Comparison of ENCODE assay signal across 22 mouse cellular contexts in genomic region chr6:119584061-119584460, GRCm38 (mm10). TPM values are rescaled to one million over a fixed set of nuclear protein-coding genes. Genes with fewer than 3 reads are reported as not detected.
DNase-seq lines count a peak whose midpoint lies in the region; ATAC-seq and TF ChIP-seq lines count a peak whose summit lies in the region.
"Had no signal": no experiment of that assay in that cellular context is flagged by ENCODE, and none has a peak within 500 bp of the region (broad histone marks: within the 10 kb centered on the region; RNA-seq: fewer than 3 reads in every experiment).

No protein-coding gene starts in this region.

- H3K4me2 ChIP-seq in kidney, postnatal 0 days (ENCODE audit: low read length): no peak overlapping the region
- H3K4me2 ChIP-seq in liver, embryonic 11.5 days: no peak overlapping the region
- H3K4me2 ChIP-seq: heart, embryonic 12.5 days had no signal

- TF ChIP-seq CTCF in kidney, postnatal 0 days (IDR thresholded peaks at IDR 0.05; ENCODE audit: low read depth): no peak

- no peaks in the 10 kb centered on the region for H3K9me3 ChIP-seq in kidney, postnatal 0 days (replicated peaks; ENCODE audit: low read length)
- H3K9me3 ChIP-seq in liver, embryonic 11.5 days (ENCODE audit: control insufficient read depth, low read length): no peaks in the 10 kb centered on the region
- H3K9me3 ChIP-seq: forebrain, embryonic 10.5 days; G1E; heart, embryonic 12.5 days; hindbrain, embryonic 10.5 days had no signal

- WGBS in kidney, postnatal 0 days: 14% methylated on average over 1 of the region's 1 CpGs
- 68% methylated on average over 1 of the region's 1 CpGs for WGBS in liver, embryonic 11.5 days

- ATAC-seq in kidney, postnatal 0 days (replicated peaks; ENCODE audit: low FRiP score, low read depth): no peak
- no peak for ATAC-seq in liver, embryonic 11.5 days (replicated peaks; ENCODE audit: low FRiP score)
- ATAC-seq: CD4-positive, CD25-positive, alpha-beta regulatory T cell, adult 4 months; forebrain, embryonic 14.5 days had no signal

- no peak overlapping the region for H3K4me3 ChIP-seq in kidney, postnatal 0 days (replicated peaks; ENCODE audit: low read depth, low read length)
- H3K4me3 ChIP-seq in liver, embryonic 11.5 days (ENCODE audit: low read depth, low read length): no peak overlapping the region
- H3K4me3 ChIP-seq: erythroblast, embryonic 14.5 days; forebrain, embryonic 10.5 days; gastrocnemius, adult 2 months; heart, embryonic 12.5 days; hindbrain, embryonic 10.5 days had no signal

- no peak overlapping the region for H3K27ac ChIP-seq in kidney, postnatal 0 days
- no peak overlapping the region for H3K27ac ChIP-seq in liver, embryonic 11.5 days (ENCODE audit: low read depth, low read length)
- H3K27ac ChIP-seq: forebrain, embryonic 10.5 days had no signal

- H3K4me1 ChIP-seq in kidney, postnatal 0 days (replicated peaks; ENCODE audit: insufficient read depth, low read length): peaks cover 24% of the 10 kb centered on the region
- H3K4me1 ChIP-seq in liver, embryonic 11.5 days (replicated peaks; ENCODE audit: control insufficient read depth, insufficient read depth, low read length): peaks cover 4% of the 10 kb centered on the region

- H3K36me3 ChIP-seq in kidney, postnatal 0 days (ENCODE audit: insufficient read depth, low read length): no peaks in the 10 kb centered on the region
- H3K36me3 ChIP-seq in liver, embryonic 11.5 days (ENCODE audit: control insufficient read depth, insufficient read depth, low read length): no peaks in the 10 kb centered on the region
- H3K36me3 ChIP-seq: heart, embryonic 12.5 days; hindbrain, embryonic 10.5 days had no signal

- H3K27me3 ChIP-seq in kidney, postnatal 0 days (ENCODE audit: insufficient read depth, low read length): no peaks in the 10 kb centered on the region
- no peaks in the 10 kb centered on the region for H3K27me3 ChIP-seq in liver, embryonic 11.5 days (replicated peaks; ENCODE audit: control insufficient read depth, insufficient read depth, low read length)
- H3K27me3 ChIP-seq: heart, embryonic 12.5 days had no signal

- H3K9ac ChIP-seq in kidney, postnatal 0 days (ENCODE audit: low read depth, low read length): no peak overlapping the region
- no peak overlapping the region for H3K9ac ChIP-seq in liver, embryonic 11.5 days (ENCODE audit: low read depth, low read length)
- H3K9ac ChIP-seq: heart, embryonic 12.5 days had no signal

- DNase-seq in embryo, embryonic 10.5 days (ENCODE audit: low spot score): peak; percentile 29
- DNase-seq in embryo, embryonic 11 days: no peak
- peak; percentile 57 for DNase-seq in kidney, postnatal 0 days (ENCODE audit: low spot score)
- no peak for DNase-seq in kidney, adult 11 months
- peak; percentile 15 for DNase-seq in liver, embryonic 11.5 days (ENCODE audit: low spot score)
- DNase-seq in liver: no peak
- DNase-seq in Muller cell, postnatal 12 days (ENCODE audit: inconsistent ontology term): peak; percentile 52
- DNase-seq in testis, postnatal 14 days (ENCODE audit: low spot score): no peak
- DNase-seq: adrenal gland, postnatal 10 days; B cell, adult 2 months; cerebellum, adult 11 months; cerebellum, adult 8-10 months; cerebellum, postnatal 14 days; gastrocnemius, adult 2 months; gastrocnemius, postnatal 25 days had no signal

RNA-seq across cellular contexts. Expression of gene Wnt5b, which starts 39.9 kb away (rescaled TPM):
- polyA plus RNA-seq in kidney, postnatal 0 days (2015; fragmentation: Nextera tagmentation; extraction: Ambion mirVana): 11.1 and 12.2 TPM in 2 replicates
- polyA plus RNA-seq in liver, embryonic 11.5 days (2014; fragmentation: Nextera tagmentation; extraction: Ambion mirVana): 3.2 and 3.3 TPM in 2 replicates
- polyA plus RNA-seq: erythroblast, embryonic 14.5 days had no signal

Comparison
In these comparisons a context has a peak if more than half of its experiments do, and no peak if none do; other contexts are left out.
1. DNase-seq: peak in embryo, embryonic 10.5 days (single experiment), kidney, postnatal 0 days (single experiment), liver, embryonic 11.5 days (single experiment) and Muller cell, postnatal 12 days (single experiment); none in embryo, embryonic 11 days (single experiment), kidney, adult 11 months (single experiment), liver (single experiment) and testis, postnatal 14 days (single experiment).